Mouse (Mus musculus) lung, postnatal 0 days (tissue): ENCODE measurements at regions not wholly inside any gene's neighbourhood (a gene's known extent, or its start where the extent isn't known, plus 50 kb on each side); places are given as distances from the start of the nearest gene placed in this dataset.

Experiments
- CTCF ChIP-seq: IDR thresholded peaks from 2 replicates; pipeline ENCODE4 v1.5.1; 2016; ENCODE audit warnings: antibody characterized with exemption, mild to moderate bottlenecking
- EP300 ChIP-seq: IDR thresholded peaks from 2 replicates; pipeline ENCODE4 v1.6.1; 2016; ENCODE audit warnings: antibody characterized with exemption, mild to moderate bottlenecking, control low read depth

- TF ChIP-seq CTCF, result no peak
- TF ChIP-seq EP300, result no peak
Measured at GRCm38 (mm10) chr3:11029991-11030390, 694.5 kb upstream of the Gm38303 start.
